Mouse (Mus musculus): ENCODE results near the gene Cx3cr1. TPM values are rescaled to one million over a fixed set of nuclear protein-coding genes. Genes with fewer than 3 reads are reported as not detected.

Cx3cr1 gene
- total RNA-seq, 2 experiments from 2014 or later, result 28.3 to 31.6 TPM

DNA sequence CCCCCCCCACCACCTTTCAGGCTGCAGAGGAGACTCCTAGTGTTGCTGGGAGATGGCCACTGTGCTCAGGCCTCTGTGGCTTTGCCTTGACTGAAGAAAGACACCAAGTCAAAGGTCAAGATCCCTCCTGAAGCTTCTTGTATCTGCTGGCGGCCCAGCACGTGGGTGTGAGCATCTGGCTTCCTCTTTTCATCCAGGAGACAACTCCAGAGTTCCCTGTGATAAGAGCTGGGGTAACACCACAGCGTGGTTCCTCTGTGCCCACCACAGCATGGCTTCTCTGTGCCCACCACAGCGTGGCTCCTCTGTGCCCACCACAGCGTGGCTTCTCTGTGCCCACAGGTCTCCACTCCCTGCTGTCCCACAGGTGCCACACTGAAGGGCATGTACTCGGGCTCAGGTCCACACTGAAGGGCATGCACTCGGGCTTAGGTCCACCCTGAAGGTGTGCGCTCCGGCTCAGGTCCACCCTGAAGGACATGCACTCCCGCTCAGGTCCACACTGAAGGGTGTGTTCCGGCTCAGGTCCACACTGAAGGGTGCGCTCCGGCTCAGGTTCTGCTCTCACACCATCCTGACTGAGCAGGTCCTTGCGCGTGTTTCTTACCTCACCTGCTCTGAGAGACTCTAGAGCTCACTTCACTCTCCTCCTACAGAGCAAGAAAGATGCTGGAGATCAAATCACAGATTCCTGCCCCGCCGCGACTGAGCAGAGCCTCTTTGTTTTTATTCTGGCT lies 13.6 kb upstream of the Cx3cr1 start:
- DNase-seq (ENCODE audit: low spot score in 2 of 2), result no peak

DNA sequence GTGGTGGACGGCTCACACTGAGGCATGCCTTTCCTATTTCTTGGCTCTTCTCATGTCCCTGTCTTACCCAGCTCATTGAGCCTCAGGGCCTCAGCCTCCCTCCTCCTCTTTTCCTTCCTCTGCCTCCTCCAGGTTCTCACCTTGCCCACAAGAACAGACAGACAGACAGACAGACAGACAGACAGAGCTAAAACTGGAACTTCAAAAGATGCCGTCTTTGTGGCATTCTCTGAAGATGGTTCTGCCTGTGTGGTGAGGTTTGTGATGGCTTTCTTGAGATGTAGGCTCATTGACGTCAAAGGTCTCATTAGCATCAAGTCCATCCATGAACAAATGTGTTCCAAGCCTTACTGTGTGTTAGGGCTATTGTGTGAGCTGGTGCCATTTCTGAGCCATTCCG lies 13.0 kb upstream of the Cx3cr1 start:
- DNase-seq (ENCODE audit: low spot score in 2 of 2), result no peak

DNA sequence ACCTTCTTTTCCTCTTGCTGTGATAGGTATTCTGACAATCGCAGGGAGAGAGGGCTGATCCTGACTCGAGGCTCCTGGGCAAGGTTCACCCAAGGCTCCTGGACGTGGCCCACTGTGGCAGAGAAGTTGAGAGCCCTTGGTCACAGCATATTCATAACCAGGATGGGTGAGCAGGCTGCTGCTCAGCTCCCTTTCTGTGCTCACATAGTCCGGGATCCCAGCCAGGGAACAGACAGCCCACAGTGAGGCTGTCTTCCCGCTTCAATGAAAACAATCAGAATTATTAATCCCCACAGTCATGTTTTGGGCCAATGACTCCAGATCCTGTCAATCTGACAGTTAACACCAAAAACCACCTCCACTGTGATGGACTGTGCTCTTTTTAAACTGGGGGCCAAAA lies 12.3 kb upstream of the Cx3cr1 start:
- peak; percentile 61 to 72 for DNase-seq (ENCODE audit: low spot score in 2 of 2)

DNA sequence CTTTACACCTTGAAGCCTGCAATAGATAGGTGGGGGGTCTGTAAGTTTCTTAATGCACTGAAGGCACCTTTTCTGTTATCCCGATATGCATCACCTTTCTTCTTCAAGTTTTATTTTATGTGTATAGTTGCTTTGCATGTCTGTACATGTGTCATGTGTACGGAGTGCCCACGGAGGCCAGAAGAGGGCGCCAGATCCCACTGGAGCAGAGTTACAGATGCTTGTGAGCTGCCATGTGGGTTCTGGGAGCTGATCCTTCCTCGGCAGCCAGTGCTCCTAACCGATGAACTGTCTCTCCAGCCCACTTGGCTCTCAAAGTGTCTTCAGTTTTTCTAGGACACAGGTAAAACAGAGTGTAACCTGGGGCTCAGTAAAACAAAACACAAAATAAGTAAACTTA lies 11.6 kb upstream of the Cx3cr1 start:
- DNase-seq (ENCODE audit: low spot score in 2 of 2), result no peak

DNA sequence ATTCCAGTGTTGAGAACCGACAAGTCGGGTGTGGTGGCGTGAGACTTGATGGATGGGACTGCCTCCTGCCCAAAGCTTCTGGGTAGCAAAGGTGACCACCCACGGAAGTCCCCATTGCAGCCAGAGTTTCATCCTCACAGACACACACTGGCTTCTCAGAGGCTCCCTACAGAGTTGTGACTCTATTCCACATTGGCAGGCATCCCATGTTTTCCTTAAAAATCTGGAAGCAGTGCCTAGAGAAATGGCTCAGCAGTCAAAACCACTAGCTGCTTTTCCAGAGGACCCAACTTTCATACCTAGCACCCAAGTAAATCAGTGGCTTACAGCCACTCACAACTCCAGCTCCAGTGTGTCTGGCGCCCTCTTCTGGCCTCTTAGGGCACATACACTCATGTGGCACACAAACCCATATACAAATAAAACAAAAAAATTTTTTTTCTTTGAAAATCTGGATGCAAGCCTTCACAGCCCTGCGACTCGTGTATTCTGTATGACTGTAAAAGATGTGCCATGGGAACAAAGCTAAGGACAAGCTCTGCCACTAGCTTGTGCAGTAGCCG lies 10.9 kb upstream of the Cx3cr1 start:
- DNase-seq (ENCODE audit: low spot score in 2 of 2), result peak in 1 of 2 experiments; percentile 45

DNA sequence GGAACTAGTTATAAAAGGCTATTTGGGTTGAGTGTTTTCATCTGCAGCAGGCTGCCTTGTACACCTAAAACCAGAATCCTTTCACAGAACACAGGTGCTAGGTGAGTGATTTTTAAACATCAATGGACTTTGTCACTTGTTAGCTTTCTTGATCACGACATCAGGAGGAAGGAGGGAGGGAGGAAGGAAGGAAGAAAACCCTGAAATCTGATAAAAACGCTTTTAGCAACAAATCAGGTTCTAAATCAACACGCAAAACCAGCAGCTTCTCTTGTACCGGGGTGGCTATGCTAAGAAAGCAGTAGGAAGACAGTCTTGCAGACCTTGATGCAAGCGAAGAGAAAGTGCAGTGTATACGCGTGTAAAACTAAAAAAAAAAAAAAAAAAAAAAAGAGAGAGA lies 10.2 kb upstream of the Cx3cr1 start:
- no peak for DNase-seq (ENCODE audit: low spot score in 2 of 2)

DNA sequence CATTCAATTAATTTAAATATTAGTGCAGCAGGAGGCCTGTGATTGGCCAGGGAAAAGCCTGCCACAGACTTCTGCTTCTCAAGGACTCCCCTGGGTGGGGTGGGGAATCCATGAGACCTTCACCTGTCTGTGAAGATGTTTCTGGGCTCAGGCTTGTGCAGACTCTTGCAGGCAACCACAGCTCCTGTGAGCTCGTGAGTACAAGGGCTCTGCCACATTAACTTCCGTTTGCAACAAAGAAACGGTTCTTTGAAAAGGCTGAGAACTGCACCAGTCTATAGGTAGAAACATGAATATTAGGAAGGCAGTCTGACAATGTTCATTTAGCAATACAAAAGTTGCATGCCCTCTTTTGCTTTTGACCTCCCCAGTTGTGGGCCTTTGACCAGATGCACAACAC lies 8.6 kb upstream of the Cx3cr1 start:
- no peak for DNase-seq (ENCODE audit: low spot score in 2 of 2)

DNA sequence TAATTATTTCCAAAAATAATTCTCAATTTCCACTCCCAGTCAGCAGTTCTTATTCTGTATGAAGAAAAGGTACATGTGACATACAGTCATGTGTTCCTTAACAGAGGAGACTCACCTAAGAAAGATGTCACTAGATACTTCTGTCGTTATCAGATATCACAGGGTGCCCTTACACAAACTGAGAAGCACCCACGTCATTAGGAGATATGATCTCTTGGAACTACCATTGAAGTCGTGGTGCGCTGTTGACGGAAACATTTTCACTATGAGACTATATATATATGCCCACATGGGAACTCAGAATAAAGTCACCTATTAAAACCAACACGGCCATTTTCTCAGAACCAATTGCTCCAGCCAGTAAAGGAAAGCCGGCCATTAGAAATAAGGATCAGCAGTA lies 4.8 kb upstream of the Cx3cr1 start:
- DNase-seq (ENCODE audit: low spot score in 2 of 2), result no peak

DNA sequence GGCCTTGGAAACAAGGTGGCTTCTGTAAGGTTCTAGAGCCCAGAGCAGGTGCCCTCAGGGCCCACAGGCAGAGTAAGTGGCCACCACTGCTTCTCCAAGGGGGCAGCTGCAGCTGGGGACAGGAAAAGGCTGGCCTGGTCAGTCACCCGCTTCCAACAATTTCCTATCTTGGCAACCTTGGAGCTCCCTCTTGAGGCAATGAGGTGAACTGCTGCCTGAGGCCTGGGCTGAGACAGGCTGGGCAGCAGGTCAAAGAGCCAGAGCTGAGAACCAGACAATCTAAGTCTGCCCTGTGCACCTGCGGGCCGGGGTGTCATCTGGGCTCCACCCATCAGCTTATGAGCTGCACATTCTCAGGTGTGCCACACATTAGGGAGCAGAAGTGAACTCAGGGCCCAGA lies 3.5 kb upstream of the Cx3cr1 start:
- peak; percentile 85 to 86 for DNase-seq (ENCODE audit: low spot score in 2 of 2)

DNA sequence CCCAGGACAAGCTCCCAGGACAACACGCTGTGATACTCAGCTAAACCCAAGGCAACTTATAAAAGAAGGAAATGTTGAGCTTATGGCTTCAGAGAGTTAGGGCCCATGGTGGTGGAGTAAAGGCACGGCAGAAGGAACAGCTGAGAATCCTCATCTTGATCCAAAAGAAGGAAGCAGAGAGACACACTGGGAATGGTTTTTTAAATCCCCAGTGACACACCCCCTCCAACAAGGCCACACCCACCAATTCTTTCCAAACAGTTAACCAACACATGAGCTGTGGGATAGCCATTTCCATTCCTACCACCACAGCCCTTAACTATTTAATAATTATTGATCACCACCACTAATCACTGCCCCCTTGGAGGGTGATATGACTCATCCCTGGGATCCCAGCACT lies 1.6 kb upstream of the Cx3cr1 start:
- DNase-seq (ENCODE audit: low spot score in 2 of 2), result no peak

DNA sequence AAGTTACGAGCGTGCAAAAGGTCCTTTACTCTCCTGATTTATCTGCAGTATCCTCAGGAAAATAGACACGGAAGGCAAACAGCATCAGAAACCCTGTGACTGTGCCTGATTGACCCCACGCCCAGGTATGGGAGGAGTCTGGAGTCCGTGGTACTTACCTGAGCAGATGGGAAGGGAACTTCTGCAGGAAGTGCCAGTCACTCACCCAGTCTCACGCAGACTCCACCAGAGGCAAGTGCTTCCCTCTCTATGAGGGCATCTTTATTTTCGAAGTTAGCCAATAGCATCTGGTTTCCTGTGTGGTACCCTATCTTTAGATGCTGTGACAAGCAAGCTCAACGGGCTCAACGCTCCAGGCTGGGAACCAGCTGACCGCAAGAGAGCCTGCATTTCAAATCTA lies 1.6 kb downstream of the Cx3cr1 start:
- no peak for DNase-seq (ENCODE audit: low spot score in 2 of 2)

DNA sequence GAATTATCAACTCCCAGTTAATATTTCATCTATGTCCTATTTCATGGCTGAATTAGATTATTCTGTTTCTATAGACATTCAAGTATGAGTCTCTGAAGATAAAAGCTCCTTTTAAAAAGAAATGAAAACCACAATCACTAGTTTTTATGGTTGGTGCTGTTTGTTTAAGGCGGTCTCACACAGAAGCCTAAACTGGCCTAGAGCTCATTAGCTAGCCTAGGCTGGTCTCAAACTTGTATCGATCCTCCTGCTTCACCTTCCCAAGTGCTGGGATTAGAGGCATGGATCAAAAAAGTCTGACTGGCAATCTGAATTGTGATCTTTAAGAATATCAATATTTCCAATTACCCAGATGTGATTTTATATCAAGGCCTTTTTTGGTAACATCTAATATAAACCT lies 2.1 kb downstream of the Cx3cr1 start:
- DNase-seq (ENCODE audit: low spot score in 2 of 2), result no peak

DNA sequence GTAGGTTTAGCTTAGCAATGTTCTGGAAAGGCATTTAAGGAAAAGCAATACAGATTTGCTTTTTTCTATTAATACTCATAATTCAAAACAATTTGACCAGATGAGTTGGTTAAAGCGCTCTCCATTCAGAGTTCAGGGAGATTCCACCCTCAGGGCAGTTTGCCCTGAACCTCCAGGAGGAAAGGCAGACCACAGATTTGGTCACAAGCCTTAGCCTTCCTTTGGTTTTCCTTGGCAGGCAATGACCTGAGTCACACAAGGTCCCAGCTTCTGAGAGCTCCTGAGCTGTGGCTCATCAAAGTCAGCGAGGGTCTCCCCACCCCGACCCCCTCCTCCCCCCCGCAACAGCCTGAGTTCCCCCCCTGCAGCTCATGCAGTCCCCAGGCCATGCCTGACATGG lies 5.4 kb downstream of the Cx3cr1 start:
- DNase-seq (ENCODE audit: low spot score in 2 of 2), result no peak

DNA sequence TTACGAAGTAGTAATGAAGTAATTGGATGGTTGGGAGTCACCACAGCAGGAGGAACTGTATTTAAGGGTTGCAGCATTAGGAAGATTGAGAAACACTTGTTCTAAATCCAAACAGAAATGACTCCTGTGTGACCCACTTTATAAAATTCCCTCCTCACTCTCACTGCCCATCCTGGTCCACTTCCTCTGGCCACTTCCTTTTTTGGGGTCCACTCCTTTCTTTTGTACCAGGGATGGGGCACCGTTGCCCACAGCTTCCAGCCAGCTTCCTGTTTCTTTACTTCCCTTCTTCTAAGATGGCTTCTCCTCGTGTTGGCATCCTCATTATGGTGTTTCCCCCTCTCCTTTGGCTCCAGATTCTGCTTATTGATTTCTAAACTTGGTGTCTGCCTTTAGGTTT lies 10.9 kb downstream of the Cx3cr1 start:
- DNase-seq (ENCODE audit: low spot score in 2 of 2), result no peak

DNA sequence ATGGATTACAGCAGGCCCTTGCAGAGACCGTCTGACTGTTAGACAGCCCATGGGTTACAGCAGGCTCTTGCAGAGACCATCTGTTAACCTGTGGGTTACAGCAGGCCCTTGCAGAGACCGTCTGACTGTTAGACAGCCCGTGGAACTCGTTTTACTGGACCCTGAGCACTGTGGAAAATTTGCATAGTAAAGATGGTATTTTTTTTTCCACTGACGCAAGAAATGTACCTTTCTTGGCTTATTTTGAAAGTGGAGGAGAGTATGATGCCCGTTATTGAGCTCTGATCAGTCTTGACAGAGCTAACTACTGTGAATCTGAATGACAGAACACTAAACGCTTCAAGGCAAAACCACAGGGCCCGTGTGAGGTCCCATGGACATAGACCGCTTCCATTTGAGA lies 13.5 kb downstream of the Cx3cr1 start:
- no peak for DNase-seq (ENCODE audit: low spot score in 2 of 2)

DNA sequence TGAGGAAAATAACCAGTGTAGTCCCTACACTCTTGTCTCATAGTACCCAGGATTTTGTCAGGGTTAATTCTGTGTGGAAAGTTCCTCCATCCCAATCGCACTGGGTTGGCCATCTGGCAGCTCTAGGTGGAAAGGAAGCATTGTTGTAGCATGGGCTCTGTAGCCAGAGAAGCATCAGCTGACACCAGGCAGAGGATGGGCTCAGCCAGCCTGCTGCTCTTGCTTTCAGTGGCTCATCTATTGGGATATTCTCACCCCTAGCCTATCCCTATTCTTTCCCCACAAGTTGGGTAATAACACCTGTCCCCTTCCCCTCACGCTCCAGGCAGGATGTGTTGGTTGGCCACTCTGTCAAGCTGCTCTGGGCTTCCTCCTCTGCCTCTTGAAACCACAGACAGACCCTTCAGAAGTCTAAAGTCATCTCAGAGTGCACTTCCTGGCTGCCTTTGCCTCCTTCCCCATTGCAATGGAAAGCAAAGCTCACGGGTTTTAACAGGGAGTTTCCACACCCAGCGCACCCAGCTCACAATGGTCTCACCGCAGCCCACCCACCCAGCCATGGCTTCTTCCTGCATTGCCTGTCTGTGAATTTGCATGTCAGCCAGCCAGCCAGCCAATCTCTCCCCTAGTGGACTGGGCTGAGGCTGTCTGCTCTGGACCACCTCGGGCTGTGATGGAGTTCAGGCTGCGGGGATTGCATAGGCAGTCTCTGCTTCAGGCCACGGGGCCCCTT lies 15.0 kb downstream of the Cx3cr1 start:
- peak in 1 of 2 experiments; percentile 42 for DNase-seq (ENCODE audit: low spot score in 2 of 2)

DNA sequence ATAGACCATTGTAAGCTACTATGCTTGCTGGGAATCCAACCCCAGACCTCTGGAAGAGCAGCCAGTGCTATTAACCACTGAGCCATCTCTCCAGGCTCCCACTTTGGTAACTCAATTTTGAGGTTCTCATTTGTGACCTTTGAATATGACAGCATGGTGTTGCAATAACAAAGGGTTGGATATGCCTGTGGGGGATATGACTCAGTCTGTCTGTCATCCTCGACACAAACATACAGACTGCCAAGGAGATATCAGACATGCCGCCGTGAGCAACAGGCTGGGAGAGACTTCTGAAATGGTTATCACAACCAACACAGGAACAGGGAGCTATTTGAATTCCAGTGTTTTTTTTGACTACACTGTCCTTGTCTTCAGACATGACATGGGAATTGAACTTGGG lies 20.3 kb downstream of the Cx3cr1 start:
- DNase-seq (ENCODE audit: low spot score in 2 of 2), result no peak

DNA sequence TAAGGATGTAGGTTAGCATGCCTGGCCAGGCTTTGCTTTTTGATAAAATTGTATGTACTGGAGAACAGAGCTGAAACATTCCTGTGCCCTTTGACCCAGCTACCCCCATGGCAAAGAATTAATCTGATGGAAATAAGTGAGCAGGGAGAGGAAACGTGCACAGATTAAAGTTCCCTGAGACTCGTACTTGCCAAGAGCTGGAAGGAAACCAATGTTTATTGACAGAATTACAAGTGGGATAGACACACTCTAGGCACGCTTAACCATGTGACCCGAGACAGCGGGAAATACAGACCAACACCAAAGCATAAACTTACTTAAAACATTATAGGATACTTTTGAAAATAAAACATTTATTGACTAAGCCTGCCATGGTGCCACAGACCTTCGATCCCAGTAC lies 21.2 kb downstream of the Cx3cr1 start:
- DNase-seq (ENCODE audit: low spot score in 2 of 2), result no peak

DNA sequence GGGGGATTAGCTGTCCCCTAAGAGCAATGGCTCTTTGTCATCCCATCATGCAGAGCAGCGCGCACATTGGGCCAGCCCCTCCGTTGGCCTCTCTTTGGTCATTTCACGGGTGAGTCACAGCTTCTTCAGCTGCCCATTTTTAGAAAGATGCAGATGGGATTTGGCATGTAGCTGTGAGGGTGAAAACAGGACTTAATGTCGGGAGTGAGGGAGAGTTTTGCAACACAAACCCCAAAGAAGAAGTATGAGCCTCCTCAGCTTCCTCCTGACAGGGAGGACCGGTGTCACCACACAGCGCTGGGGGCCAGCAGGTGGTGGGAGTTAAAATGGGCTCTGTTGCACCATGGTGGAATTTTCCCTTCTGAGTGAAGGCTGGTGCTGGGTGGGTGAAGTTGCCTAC lies 26.6 kb downstream of the Cx3cr1 start:
- no peak for DNase-seq (ENCODE audit: low spot score in 2 of 2)

DNA sequence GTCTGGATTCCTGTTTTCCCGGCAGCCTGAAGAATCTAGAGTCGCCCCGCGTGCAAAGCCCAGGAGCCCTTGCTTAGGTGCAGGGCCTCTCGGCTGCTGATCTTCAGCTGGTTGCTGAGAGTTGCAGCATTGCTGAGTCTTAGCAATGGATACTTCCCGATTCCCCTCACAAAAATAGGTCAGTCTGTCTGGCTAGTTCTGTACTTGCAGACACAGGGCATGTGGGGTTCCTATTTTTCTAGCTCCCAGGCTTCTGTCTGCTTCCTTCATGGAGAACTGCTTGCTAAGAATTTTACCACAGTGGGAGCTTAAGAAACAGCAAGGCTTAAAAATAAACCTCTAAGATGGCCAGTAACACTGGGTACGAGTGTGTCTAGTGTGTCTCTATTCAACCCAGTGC lies 32.3 kb downstream of the Cx3cr1 start:
- no peak for DNase-seq (ENCODE audit: low spot score in 2 of 2)

DNA sequence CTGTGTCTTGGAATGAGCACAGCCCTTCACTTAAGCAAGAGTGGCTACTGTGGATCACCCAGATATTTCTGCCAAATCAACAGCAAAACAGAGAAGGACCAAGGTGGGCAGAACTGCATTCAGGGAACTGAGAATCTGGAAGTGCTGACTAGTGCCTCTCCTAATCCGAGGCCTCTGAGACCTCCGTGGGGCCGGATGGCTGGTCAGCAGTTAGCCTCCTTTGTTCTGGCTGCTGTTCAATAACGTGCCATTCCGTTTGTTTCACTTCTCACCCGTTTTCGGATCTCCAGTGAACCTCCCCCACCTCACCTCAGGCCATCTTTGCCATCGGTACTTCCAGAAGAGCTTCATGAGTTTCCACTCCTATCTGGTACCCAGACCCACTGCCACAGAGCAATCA lies 35.3 kb downstream of the Cx3cr1 start:
- no peak for DNase-seq (ENCODE audit: low spot score in 2 of 2)

DNA sequence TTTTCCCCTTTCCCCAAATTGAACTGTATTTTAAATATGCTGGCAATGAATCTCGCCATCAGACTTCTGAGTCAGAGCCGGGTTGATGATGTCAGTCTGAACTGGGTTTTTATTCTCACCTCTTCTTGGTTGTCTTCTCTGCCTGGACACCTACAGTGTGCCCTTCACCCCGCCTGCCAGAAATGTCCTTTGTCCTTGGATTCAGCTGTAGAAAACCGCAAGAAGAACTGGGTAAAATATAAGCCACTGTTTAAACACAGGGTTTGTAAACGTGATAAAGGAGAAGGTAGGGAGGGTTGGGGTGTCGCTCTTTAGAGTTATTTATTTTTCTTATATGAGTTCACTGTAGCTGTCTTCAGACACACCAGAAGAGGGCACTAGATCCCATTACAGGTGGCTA lies 37.0 kb downstream of the Cx3cr1 start:
- DNase-seq (ENCODE audit: low spot score in 2 of 2), result no peak

DNA sequence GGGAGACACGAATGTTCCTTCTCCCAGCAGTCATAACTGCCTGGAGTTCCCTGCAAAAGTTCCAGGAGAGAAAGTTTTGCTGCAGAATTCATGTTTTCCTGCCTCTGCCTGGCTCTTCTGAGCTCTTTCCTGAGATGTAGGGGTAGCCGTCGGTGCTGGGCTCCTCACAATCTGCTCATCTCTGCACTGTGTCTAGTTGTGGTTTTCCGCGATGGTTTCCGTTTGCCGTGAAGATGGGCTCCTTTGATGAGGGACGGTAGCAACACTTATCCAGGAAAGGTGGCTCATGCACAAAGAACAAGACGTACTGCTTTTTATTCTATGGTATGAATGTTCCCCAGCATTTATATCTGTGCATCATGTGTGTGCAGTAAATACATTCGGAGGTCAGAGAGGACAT lies 39.3 kb downstream of the Cx3cr1 start:
- DNase-seq (ENCODE audit: low spot score in 2 of 2), result no peak

All from layer of hippocampus, postnatal 10 days (tissue).